8 mouse cellular contexts compared by ENCODE assay signal in genomic region chr13:30093086-30093485, GRCm38 (mm10). TPM values are rescaled to one million over a fixed set of nuclear protein-coding genes. Genes with fewer than 3 reads are reported as not detected.
DNase-seq lines count a peak whose midpoint lies in the region; ATAC-seq and TF ChIP-seq lines count a peak whose summit lies in the region.
"Had no signal": no experiment of that assay in that cellular context is flagged by ENCODE, and none has a peak within 500 bp of the region (broad histone marks: within the 10 kb centered on the region; RNA-seq: fewer than 3 reads in every experiment).

No protein-coding gene starts in this region.

- H3K27ac ChIP-seq in kidney, postnatal 0 days, result no peak overlapping the region
- H3K27ac ChIP-seq in kidney, embryonic 15.5 days, result no peak overlapping the region
- H3K27ac ChIP-seq: hindbrain, embryonic 15.5 days had no signal

- no peak for ATAC-seq in kidney, postnatal 0 days (replicated peaks; ENCODE audit: low FRiP score, low read depth)
- ATAC-seq in kidney, embryonic 15.5 days (replicated peaks; ENCODE audit: low FRiP score), result no peak
- ATAC-seq in megakaryocyte, adult 5-6 weeks (ENCODE audit: poor library complexity, severe bottlenecking), result peak; percentile 52; the same call in 1 of the 2 replicates

- WGBS in kidney, postnatal 0 days, result 46% methylated on average over 2 of the region's 2 CpGs
- 49% methylated on average over 2 of the region's 2 CpGs for WGBS in kidney, embryonic 15.5 days

- H3K36me3 ChIP-seq in kidney, postnatal 0 days (ENCODE audit: insufficient read depth, low read length), result no peaks in the 10 kb centered on the region
- no peaks in the 10 kb centered on the region for H3K36me3 ChIP-seq in kidney, embryonic 15.5 days
- H3K36me3 ChIP-seq: hindbrain, embryonic 15.5 days had no signal

- no peak overlapping the region for H3K4me3 ChIP-seq in kidney, postnatal 0 days (replicated peaks; ENCODE audit: low read depth, low read length)
- H3K4me3 ChIP-seq in kidney, embryonic 15.5 days (replicated peaks), result no peak overlapping the region
- H3K4me3 ChIP-seq: hindbrain, embryonic 15.5 days had no signal

- H3K27me3 ChIP-seq in kidney, postnatal 0 days (ENCODE audit: insufficient read depth, low read length), result no peaks in the 10 kb centered on the region
- H3K27me3 ChIP-seq in kidney, embryonic 15.5 days, result no peaks in the 10 kb centered on the region
- H3K27me3 ChIP-seq: hindbrain, embryonic 15.5 days had no signal

- H3K9me3 ChIP-seq in kidney, postnatal 0 days (replicated peaks; ENCODE audit: low read length), result no peaks in the 10 kb centered on the region
- no peaks in the 10 kb centered on the region for H3K9me3 ChIP-seq in kidney, embryonic 15.5 days (replicated peaks)
- H3K9me3 ChIP-seq: hindbrain, embryonic 15.5 days had no signal

- peak; percentile 71 for TF ChIP-seq CTCF in kidney, postnatal 0 days (IDR thresholded peaks at IDR 0.05; ENCODE audit: low read depth)

- no peak for DNase-seq in kidney, postnatal 0 days (ENCODE audit: low spot score)
- DNase-seq in CD8-positive naive resting alpha-beta T cell, adult 2 months (ENCODE audit: low read depth in 2 of 2, low spot score in 2 of 2), result peak; percentile 5 to 32
- DNase-seq in Muller cell, postnatal 12 days (ENCODE audit: inconsistent ontology term), result peak; percentile 16
- DNase-seq in MN1 (ENCODE audit: low spot score), result no peak
- no peak for DNase-seq in spleen, adult 18-20 months

- H3K4me1 ChIP-seq in kidney, postnatal 0 days (replicated peaks; ENCODE audit: insufficient read depth, low read length), result no peaks in the 10 kb centered on the region
- peaks cover 7% of the 10 kb centered on the region for H3K4me1 ChIP-seq in kidney, embryonic 15.5 days
- H3K4me1 ChIP-seq: hindbrain, embryonic 15.5 days had no signal

- no peak overlapping the region for H3K9ac ChIP-seq in kidney, postnatal 0 days (ENCODE audit: low read depth, low read length)
- H3K9ac ChIP-seq in kidney, embryonic 15.5 days, result no peak overlapping the region
- H3K9ac ChIP-seq: hindbrain, embryonic 15.5 days had no signal

- no peak overlapping the region for H3K4me2 ChIP-seq in kidney, postnatal 0 days (ENCODE audit: low read length)
- H3K4me2 ChIP-seq in kidney, embryonic 15.5 days, result no peak overlapping the region
- H3K4me2 ChIP-seq: hindbrain, embryonic 15.5 days had no signal

RNA-seq across cellular contexts. Expression of gene Mboat1, which starts 43.2 kb away (rescaled TPM):
- 27.7 and 29.2 TPM in 2 replicates for polyA plus RNA-seq in kidney, postnatal 0 days (2015; fragmentation: Nextera tagmentation; extraction: Ambion mirVana)
- 26.2 and 30.7 TPM in 2 replicates for polyA plus RNA-seq in kidney, embryonic 15.5 days (2015; fragmentation: Nextera tagmentation; extraction: Ambion mirVana)
- total RNA-seq in megakaryocyte, adult 5-6 weeks (2015), result 19.1 and 19.8 TPM in 2 replicates
- 13.5 and 15.2 TPM in 2 replicates for total RNA-seq in megakaryocyte, adult 5-6 weeks (2017)

Comparison
In these comparisons a context has a peak if more than half of its experiments do, and no peak if none do; other contexts are left out.
1. DNase-seq: peak in CD8-positive naive resting alpha-beta T cell, adult 2 months (2 of 2) and Muller cell, postnatal 12 days (single experiment); none in kidney, postnatal 0 days (single experiment), MN1 (single experiment) and spleen, adult 18-20 months (0 of 2).